ENCODE assay signal across 13 mouse cellular contexts in genomic region chr7:142442908-142443420, GRCm38 (mm10). TPM values are rescaled to one million over a fixed set of nuclear protein-coding genes. Genes with fewer than 3 reads are reported as not detected.
DNase-seq lines count a peak whose midpoint lies in the region; ATAC-seq lines count a peak whose summit lies in the region.
"Had no signal": no experiment of that assay in that cellular context is flagged by ENCODE, and none has a peak within 500 bp of the region (broad histone marks: within the 10 kb centered on the region; RNA-seq: fewer than 3 reads in every experiment).

No protein-coding gene starts in this region.

- no peak overlapping the region for H3K4me3 ChIP-seq in midbrain, embryonic 10.5 days
- no peak overlapping the region for H3K4me3 ChIP-seq in midbrain, embryonic 14.5 days (replicated peaks; ENCODE audit: low read depth, low read length)
- H3K4me3 ChIP-seq in liver, embryonic 15.5 days (replicated peaks) = no peak overlapping the region

- peaks cover 13% of the 10 kb centered on the region for H3K27me3 ChIP-seq in midbrain, embryonic 10.5 days (ENCODE audit: low read depth, poor library complexity, severe bottlenecking)
- H3K27me3 ChIP-seq in midbrain, embryonic 14.5 days (ENCODE audit: control insufficient read depth, insufficient read depth, low read length) = no peaks in the 10 kb centered on the region
- no peaks in the 10 kb centered on the region for H3K27me3 ChIP-seq in liver, embryonic 15.5 days

- DNase-seq in heart, adult 11 months = peak; percentile 93
- no peak for DNase-seq in heart, postnatal 14 days
- DNase-seq in midbrain, embryonic 10.5 days (ENCODE audit: low spot score) = no peak
- no peak for DNase-seq in midbrain, embryonic 14.5 days
- DNase-seq in left cerebral cortex, postnatal 36 days (ENCODE audit: low spot score in 2 of 2) = no peak
- no peak for DNase-seq in left cerebral cortex, postnatal 25 days (ENCODE audit: low spot score in 2 of 2)
- DNase-seq: gastrocnemius, postnatal 25 days; kidney, adult 8-10 months had no signal

- H3K4me1 ChIP-seq in midbrain, embryonic 10.5 days = peaks cover 13% of the 10 kb centered on the region
- H3K4me1 ChIP-seq in midbrain, embryonic 14.5 days (ENCODE audit: control insufficient read depth, insufficient read depth, low read length) = no peaks in the 10 kb centered on the region
- 0 out of 2 replicates have a peak, but pooled peaks cover 7% of the 10 kb centered on the region for H3K4me1 ChIP-seq in liver, embryonic 15.5 days (replicated peaks)

- 92% methylated on average over 7 of the region's 7 CpGs for WGBS in midbrain, embryonic 10.5 days
- 89% methylated on average over 7 of the region's 7 CpGs for WGBS in midbrain, embryonic 14.5 days
- WGBS in liver, embryonic 15.5 days (ENCODE audit: insufficient replicate concordance) = 53% methylated on average over 7 of the region's 7 CpGs

- H3K27ac ChIP-seq in midbrain, embryonic 10.5 days (replicated peaks) = peak overlapping the region; percentile 5; the same call in 1 of the 2 replicates
- no peak overlapping the region for H3K27ac ChIP-seq in midbrain, embryonic 14.5 days (replicated peaks; ENCODE audit: low read depth, low read length)
- peak overlapping the region; percentile 61 for H3K27ac ChIP-seq in liver, embryonic 15.5 days (replicated peaks)

- H3K36me3 ChIP-seq in midbrain, embryonic 10.5 days = no peaks in the 10 kb centered on the region
- no peaks in the 10 kb centered on the region for H3K36me3 ChIP-seq in midbrain, embryonic 14.5 days (ENCODE audit: control insufficient read depth, insufficient read depth, low read length)
- no peaks in the 10 kb centered on the region for H3K36me3 ChIP-seq in liver, embryonic 15.5 days (replicated peaks)

- intact Hi-C loops in heart, postnatal 14 days (cut with DNase I) = loop anchor here (5.0 kb wide), 2 partner anchors 94 to 229 kb away; no protein-coding TSS in a partner anchor
- intact Hi-C loops in left cerebral cortex, postnatal 36 days (cut with DNase I) = loop anchor here (2.0 to 5.0 kb wide), 3 partner anchors 34 to 228 kb away; no protein-coding TSS in a partner anchor
- intact Hi-C loops in left cerebral cortex, postnatal 25 days (cut with DNase I) = loop anchor here (5.0 kb wide), 2 partner anchors 94 to 229 kb away; no protein-coding TSS in a partner anchor

- no peaks in the 10 kb centered on the region for H3K9me3 ChIP-seq in midbrain, embryonic 10.5 days (replicated peaks)
- no peaks in the 10 kb centered on the region for H3K9me3 ChIP-seq in midbrain, embryonic 14.5 days (ENCODE audit: control insufficient read depth, low read length)
- no peaks in the 10 kb centered on the region for H3K9me3 ChIP-seq in liver, embryonic 15.5 days (replicated peaks)

- ATAC-seq in midbrain, embryonic 14.5 days (ENCODE audit: low FRiP score, low TSS enrichment) = no peak
- ATAC-seq in liver, embryonic 15.5 days (ENCODE audit: insufficient read depth) = peak; percentile 16; the same call in 1 of the 2 replicates
- no peak for ATAC-seq in frontal cortex, adult (ENCODE audit: low TSS enrichment)

- no peak overlapping the region for H3K9ac ChIP-seq in midbrain, embryonic 14.5 days (replicated peaks; ENCODE audit: low read length)
- no peak overlapping the region for H3K9ac ChIP-seq in liver, embryonic 15.5 days

- no peak overlapping the region for H3K4me2 ChIP-seq in midbrain, embryonic 14.5 days (ENCODE audit: low read length)
- H3K4me2 ChIP-seq in liver, embryonic 15.5 days = no peak overlapping the region

RNA-seq across cellular contexts. Expression of gene Tnni2, which starts 1.4 kb away (rescaled TPM):
- 1 to 10 TPM; 5.7 to 7.8 TPM for total RNA-seq in heart, postnatal 14 days (2021)
- 0.52 and 1.5 TPM in 2 replicates for polyA plus RNA-seq in midbrain, embryonic 10.5 days (2016; fragmentation: Nextera tagmentation; extraction: Ambion mirVana)
- not detected in 2 replicates for polyA plus RNA-seq in midbrain, embryonic 14.5 days (2014; fragmentation: Nextera tagmentation; extraction: Ambion mirVana)
- 17.6 and 29.3 TPM in 2 replicates for polyA plus RNA-seq in liver, embryonic 15.5 days (2015; fragmentation: Nextera tagmentation; extraction: Ambion mirVana)
- under 1 TPM in 1 of 2 experiments, not detected in 1; 0.69 TPM for total RNA-seq in left cerebral cortex, postnatal 36 days (2021)
- not detected for total RNA-seq in left cerebral cortex, postnatal 25 days (2021)
- polyA plus RNA-seq: liver, adult 2 months had no signal

RNA-seq across cellular contexts. Expression of gene Syt8, which starts 8.3 kb away (rescaled TPM):
- total RNA-seq in heart, postnatal 14 days (2021) = not detected
- polyA plus RNA-seq in midbrain, embryonic 10.5 days (2016; fragmentation: Nextera tagmentation; extraction: Ambion mirVana) = 0.34 TPM in 1 of 2 replicates, not detected in the other
- not detected in 2 replicates for polyA plus RNA-seq in midbrain, embryonic 14.5 days (2014; fragmentation: Nextera tagmentation; extraction: Ambion mirVana)
- polyA plus RNA-seq in liver, embryonic 15.5 days (2015; fragmentation: Nextera tagmentation; extraction: Ambion mirVana) = 0.13 TPM in 1 of 2 replicates, not detected in the other
- not detected for total RNA-seq in left cerebral cortex, postnatal 36 days (2021)
- not detected for total RNA-seq in left cerebral cortex, postnatal 25 days (2021)
- total RNA-seq: gastrocnemius, postnatal 25 days; layer of hippocampus, postnatal 14 days; liver, adult 2 months; megakaryocyte progenitor cell, adult 5-6 weeks had no signal
- polyA plus RNA-seq: liver, adult 2 months had no signal

RNA-seq across cellular contexts. Expression of gene Lsp1, which starts 17.6 kb away (rescaled TPM):
- 10 to 100 TPM; 63.5 to 77.2 TPM for total RNA-seq in heart, postnatal 14 days (2021)
- 14.2 and 15.0 TPM in 2 replicates for polyA plus RNA-seq in midbrain, embryonic 10.5 days (2016; fragmentation: Nextera tagmentation; extraction: Ambion mirVana)
- 2.7 and 8.0 TPM in 2 replicates for polyA plus RNA-seq in midbrain, embryonic 14.5 days (2014; fragmentation: Nextera tagmentation; extraction: Ambion mirVana)
- 24.5 and 27.8 TPM in 2 replicates for polyA plus RNA-seq in liver, embryonic 15.5 days (2015; fragmentation: Nextera tagmentation; extraction: Ambion mirVana)
- total RNA-seq in left cerebral cortex, postnatal 36 days (2021) = 1 to 10 TPM; 8.1 to 8.7 TPM
- total RNA-seq in left cerebral cortex, postnatal 25 days (2021) = 1 to 10 TPM; 5.2 to 5.4 TPM

RNA-seq across cellular contexts. Expression of gene Ctsd, which starts 55.1 kb away (rescaled TPM):
- total RNA-seq in heart, postnatal 14 days (2021) = 100 to 1,000 TPM; 572 to 613 TPM
- polyA plus RNA-seq in midbrain, embryonic 10.5 days (2016; fragmentation: Nextera tagmentation; extraction: Ambion mirVana) = 145 and 171 TPM in 2 replicates
- polyA plus RNA-seq in midbrain, embryonic 14.5 days (2014; fragmentation: Nextera tagmentation; extraction: Ambion mirVana) = 208 and 229 TPM in 2 replicates
- 377 and 446 TPM in 2 replicates for polyA plus RNA-seq in liver, embryonic 15.5 days (2015; fragmentation: Nextera tagmentation; extraction: Ambion mirVana)
- total RNA-seq in left cerebral cortex, postnatal 36 days (2021) = 100 to 1,000 TPM; 297 to 348 TPM
- total RNA-seq in left cerebral cortex, postnatal 25 days (2021) = 100 to 1,000 TPM; 318 to 337 TPM

RNA-seq across cellular contexts. Expression of gene Tnnt3, which starts 55.7 kb away (rescaled TPM):
- total RNA-seq in heart, postnatal 14 days (2021) = 1 to 10 TPM; 1.2 to 1.4 TPM
- 1.9 TPM in 2 replicates for polyA plus RNA-seq in midbrain, embryonic 10.5 days (2016; fragmentation: Nextera tagmentation; extraction: Ambion mirVana)
- 1.1 TPM in 1 of 2 replicates, not detected in the other for polyA plus RNA-seq in midbrain, embryonic 14.5 days (2014; fragmentation: Nextera tagmentation; extraction: Ambion mirVana)
- 14.3 and 24.5 TPM in 2 replicates for polyA plus RNA-seq in liver, embryonic 15.5 days (2015; fragmentation: Nextera tagmentation; extraction: Ambion mirVana)
- not detected for total RNA-seq in left cerebral cortex, postnatal 36 days (2021)
- not detected for total RNA-seq in left cerebral cortex, postnatal 25 days (2021)
- total RNA-seq: megakaryocyte progenitor cell, adult 5-6 weeks had no signal
- polyA plus RNA-seq: liver, adult 2 months had no signal

Comparison
In these comparisons a context has a peak if more than half of its experiments do, and no peak if none do; other contexts are left out.
1. RNA of gene Lsp1, which starts 17.6 kb away (total RNA-seq): 63.5 to 77.2 TPM in heart, postnatal 14 days; 8.1 to 8.7 TPM in left cerebral cortex, postnatal 36 days and 5.2 to 5.4 TPM in left cerebral cortex, postnatal 25 days; every median in the first group is over 4 times any median in the second.